Mouse (Mus musculus) heart, postnatal 4 days (tissue): ENCODE data around the gene Uvrag. TPM values are rescaled to one million over a fixed set of nuclear protein-coding genes. Genes with fewer than 3 reads are reported as not detected.
A peak's percentile ranks its signal among the peaks of the same experiment; 100 is the strongest.

Source experiments
- DNase-seq: peaks from one replicate; pipeline ENCODE4 v3.0.0; 2021
- total RNA-seq, 2 experiments: library from RNA; stranded (reverse); gene quantifications; 2 replicates each; pipeline ENCODE4 v1.2.3; 2021

Gene Uvrag
- total RNA-seq, 2 experiments from 2014 or later, result 33.2 to 34.5 TPM

DNA sequence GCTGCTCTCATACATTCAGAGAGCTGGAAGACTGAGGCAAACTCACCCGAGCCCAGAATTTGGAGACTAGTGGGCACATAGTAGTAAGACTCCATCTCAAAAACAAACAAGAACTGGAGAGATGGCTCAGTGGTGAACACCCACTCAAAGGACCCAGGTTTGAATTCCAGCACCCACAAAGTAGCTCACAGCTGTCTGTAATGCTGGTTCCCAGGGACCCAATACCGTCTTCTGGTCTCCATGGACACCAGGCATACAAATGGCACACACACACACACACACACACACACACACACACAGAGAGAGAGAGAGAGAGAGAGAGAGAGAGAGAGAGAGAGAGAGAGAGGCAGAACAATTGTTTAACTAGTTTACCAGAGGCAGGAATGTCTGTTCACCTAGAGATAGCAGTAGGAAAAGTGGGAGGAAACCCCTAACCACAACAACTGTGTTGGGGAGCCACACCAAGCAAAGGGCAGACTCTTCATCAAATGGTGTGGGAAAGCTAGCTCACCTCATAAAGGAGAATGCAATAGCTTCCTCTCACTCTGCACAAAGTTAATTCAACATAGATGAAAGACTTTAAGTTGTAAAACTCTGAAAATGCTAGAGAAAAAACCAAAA is 123.6 kb downstream of the Uvrag start:
- DNase-seq, result no peak

DNA sequence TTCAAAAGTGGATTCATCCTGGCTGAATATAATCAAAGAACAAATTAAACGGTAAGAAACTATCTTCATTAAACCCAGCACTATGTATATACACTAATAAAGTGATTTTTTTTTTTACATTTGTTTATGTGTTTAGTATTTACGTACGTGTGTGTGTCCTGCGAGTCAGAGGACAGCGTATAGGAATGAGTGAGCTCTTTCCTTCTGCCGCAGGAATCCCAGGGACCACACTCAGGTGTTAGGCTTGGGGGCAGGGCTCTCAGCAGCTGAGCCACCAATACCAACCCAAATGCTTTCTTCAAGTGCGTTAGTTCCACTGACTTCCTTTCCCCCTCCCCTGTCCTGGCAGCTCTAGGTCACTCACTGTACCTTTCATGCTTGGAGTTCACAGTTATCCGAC is 125.0 kb downstream of the Uvrag start:
- no peak for DNase-seq

- no peak for DNase-seq
Observed at GRCm38 (mm10) chr7:99015419-99015818, 125.5 kb downstream of the Uvrag start.

- DNase-seq, result no peak
Observed at GRCm38 (mm10) chr7:99014620-99015019, 126.3 kb downstream of the Uvrag start.

DNA sequence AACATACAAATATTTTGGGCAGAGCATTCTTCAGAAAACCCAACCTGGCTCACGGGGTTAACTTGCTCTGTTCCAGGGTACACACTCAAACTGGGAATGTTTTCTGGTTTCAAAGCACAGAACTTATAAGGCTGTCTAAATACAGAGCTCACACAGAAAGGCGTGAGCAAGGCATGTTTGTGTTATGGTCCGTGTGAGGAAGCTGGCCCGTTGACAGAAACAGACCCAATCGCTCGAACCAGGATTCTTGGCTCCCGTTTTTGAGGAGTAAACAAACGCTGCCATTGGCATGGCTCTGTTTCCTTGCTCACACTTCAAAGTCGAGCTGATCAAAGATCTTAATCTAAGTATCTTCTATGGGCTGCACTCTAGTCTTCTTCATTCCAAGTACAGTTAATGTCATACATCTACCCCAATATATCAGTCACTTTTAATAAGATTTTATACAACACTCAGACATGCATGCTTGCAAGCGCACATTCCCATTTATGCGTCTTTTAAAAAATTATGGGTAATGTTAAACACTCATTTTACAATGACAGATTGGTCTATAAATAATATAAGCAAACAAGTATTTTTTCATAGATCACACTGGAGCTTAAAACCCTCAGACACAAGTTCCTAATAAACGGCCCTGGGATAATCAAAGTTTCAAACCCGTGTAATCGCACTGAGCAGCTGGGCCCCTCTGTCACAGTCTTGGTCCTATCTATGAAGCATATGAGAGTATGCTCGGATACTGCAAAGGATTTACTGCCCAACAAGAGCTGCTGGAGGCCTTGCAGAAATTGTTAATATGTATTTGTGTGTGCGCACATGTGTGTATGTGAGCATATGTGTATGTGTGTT is 133.2 kb downstream of the Uvrag start:
- no peak for DNase-seq

DNA sequence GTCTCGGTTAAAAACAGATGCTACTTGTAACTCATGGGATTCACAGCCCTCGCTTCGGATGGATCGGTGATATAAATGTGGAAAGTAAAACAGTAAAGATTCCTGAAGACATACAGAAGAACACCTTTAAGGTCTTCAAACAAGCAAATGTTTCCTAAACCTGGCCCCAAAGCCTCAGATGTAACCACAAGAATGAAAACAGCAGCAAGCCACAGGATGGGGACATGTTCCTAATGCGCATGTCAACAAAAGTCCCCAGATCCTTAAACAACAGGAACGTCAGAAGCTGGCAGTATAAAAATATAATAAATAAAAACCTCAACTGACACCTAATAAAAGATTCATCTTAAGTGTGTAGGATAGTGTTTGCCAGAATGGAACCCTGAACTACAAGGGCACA is 137.7 kb downstream of the Uvrag start:
- no peak for DNase-seq

DNA sequence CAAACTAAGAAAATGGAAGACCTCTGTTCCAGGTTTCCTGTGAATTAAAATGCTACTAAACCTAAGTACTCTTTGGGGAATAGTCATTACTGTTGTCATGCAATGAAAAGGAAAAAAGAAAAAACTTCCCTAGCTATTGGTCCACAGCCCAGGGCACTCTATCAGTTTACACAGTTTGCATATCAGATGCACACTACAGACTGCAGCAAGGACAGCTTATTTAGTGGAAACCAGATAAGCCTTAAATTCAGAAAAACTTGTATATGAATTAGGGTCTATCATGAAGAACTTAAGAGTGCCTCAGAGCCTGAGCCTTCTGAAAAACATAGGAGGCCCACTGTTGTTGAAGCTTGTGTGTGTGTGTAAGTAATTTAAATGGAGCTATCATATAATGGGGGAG is 142.2 kb downstream of the Uvrag start:
- DNase-seq, result no peak

DNA sequence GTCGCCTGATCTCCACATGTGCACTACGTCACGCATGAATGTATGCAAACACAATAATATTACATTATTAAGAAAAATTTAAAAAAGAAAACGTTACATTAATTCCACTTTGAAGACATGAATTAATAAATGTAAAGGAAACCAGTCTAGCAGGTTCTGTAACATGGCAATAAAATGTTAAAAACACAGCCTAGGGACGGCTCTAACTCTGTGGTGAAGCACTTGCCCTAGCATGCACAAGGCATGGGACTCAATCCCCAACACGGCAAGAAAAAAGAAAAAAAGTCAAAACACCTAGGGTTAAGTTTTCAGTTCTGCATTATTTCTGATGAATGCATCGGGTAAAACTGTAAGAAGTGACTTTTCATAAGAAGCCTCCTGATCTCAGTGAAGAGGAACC is 143.2 kb downstream of the Uvrag start:
- no peak for DNase-seq

- DNase-seq, result no peak
Observed at GRCm38 (mm10) chr7:98996791-98997190, 144.2 kb downstream of the Uvrag start.

DNA sequence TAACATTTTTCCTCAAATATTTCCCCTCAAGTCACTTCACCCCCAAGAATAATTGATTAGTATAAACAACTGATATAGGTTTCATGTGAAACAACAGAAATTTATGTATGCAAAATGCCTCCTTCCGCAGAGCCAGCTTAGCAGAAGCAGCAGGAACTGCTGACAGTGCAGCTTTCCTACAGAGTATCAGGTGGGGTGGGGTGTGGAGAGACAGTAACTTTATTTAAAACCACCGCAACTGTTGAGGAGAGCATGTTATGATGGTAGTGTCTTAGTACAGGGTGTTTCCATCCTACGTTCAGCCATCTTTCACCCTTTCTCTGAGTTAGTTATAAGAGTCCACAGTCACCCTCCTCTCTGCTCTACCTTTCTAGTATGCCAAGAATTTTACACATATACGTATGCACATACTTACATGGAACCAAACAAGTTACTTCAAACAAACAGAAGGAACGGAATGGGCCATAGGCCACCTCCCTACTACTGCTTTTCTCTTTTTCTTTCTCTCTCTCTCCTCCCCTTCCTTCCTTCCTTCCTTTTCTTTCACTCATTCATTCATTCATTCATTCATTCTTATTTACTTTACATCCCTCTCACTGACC is 145.7 kb downstream of the Uvrag start:
- no peak for DNase-seq

DNA sequence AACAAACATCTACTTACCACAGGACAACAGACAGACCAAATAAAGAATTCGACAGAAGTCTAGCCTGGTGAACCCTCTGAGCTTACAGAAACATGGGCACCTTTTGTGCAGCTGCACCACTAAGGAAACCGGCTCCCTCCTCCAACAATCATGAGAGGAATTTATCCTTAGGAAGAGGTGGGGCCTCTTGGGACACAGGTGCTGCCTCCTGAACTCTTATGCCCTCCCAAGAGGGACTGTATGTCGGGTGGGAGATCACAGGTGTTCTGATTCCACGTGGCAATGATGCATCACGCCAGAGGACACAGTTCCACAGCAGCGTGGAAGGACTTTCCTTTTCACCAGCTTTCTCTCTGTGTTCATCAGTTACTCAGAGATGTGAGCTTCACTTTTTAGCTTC is 146.8 kb downstream of the Uvrag start:
- no peak for DNase-seq

DNA sequence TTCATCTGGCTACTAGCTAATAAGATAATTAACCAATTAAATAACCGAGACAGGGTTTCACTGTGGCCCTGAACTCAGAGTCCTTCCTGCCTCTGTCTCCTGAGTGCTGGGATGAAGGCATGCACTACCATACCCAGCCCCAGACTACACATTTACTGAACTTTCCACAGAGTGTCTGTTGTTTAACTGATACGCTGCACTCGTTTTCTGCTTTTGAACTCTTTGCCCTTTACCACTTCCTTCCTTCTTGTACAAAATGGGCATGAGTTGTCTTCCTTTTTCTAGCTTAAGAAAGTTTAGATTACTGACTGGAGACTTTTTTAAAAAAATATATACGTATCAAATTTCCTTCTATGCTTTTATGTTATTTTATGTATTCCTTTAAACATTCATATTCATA is 147.5 kb downstream of the Uvrag start:
- no peak for DNase-seq

GRCm38 (mm10) chr7:98991204-98991761 is 149.7 kb downstream of the Uvrag start:
- DNase-seq, result no peak

DNA sequence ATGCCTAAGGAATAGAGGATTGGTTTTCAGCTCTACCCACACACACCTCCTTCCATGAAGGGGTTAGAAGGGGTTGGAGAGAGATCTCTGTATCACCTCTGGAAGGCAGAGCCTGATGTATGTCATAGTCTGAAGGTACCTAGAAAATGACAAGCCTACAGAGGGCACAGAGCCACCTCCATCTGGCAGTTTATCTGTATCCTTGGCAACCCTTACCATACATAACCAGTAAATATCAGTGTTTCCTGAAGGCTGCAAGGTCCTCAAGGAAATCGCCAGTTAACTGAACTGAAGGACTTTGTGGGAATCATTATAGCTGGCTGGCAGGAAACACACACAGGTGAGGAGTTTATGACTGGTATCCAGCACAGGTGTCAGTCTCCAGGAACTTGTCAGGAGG is 150.4 kb downstream of the Uvrag start:
- no peak for DNase-seq

DNA sequence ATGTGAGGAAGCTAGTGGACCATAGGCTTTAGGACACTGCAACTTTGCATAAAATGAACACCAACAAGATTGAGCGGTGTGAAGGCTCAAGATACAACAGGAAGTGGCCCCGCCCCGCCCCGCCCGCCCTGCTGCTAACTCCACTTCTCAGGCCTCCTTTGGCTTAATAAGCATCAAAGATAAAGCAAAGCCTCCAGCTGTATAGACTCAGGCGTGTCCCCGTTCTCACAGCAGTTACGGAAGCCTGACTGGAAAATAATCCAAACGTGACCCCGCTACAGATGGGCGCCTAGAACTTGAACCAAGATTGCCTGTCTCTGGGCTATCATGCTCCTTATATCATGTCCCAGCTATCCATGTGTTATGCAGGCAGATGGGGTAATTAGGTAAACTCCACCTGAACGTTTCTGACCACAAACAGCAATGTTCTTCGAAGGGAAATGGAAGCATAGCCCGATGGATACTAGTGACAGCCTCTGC is 153.9 kb downstream of the Uvrag start:
- DNase-seq, result no peak

DNA sequence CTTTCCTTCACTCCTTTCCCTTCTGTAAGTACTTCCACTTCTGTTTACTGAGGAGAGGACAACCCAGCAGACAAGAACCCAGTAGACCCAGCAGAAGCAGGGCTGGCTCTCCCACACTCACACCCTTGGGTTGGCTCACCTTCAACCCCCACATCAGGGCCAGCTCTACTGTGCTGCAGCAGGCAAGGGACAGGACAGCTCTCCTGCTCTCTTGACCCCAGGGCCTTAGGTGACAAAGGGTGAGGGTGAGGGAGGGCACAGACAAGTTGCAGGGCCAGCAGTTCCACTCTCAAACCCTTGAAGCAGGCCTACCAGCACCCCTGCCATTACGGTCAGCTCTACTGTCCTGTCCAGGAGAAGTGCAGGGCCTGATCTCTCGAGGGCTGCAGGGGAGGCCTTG is 155.0 kb downstream of the Uvrag start:
- DNase-seq, result no peak

DNA sequence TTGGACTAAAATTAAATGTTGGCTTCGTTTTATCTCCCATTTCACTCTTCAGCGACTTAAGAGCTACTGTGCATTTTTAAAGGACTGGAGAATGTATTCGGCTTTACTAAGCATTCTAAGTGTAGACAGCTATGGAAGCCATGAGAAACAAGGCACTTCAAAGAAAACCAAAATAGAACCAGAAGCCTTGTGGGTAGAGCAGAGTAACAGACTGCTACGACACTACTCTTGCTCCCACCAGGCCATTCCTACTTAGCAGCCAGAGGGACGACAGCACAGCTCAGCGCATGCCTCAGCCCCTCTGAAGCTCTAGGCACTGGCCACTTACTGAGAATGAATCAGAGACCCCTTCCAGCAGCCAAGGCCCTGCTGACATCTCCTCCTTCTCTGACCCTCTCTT is 155.5 kb downstream of the Uvrag start:
- DNase-seq, result no peak

- DNase-seq, result no peak
Observed at GRCm38 (mm10) chr7:98984319-98984718, 156.6 kb downstream of the Uvrag start.

DNA sequence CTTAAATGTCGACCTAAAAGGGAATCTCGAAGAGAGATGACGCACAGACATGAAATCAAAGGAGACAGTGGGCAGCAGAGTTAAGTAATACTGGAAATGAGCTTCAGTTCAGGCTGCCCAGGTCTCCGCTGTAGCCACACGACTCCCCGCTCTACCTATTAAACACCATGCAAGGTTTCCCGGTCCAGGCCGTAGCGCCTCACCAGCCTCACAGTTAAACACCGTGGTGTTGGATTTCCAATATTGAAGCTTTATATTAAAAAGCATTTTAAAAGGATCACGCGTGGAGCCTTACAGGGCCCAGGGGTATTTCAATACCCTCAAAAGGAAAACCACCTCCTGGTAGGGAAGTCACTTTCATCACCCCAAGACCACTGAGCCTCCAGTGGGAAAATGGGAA is 157.9 kb downstream of the Uvrag start:
- no peak for DNase-seq

GRCm38 (mm10) chr7:98981423-98981822 is 159.5 kb downstream of the Uvrag start:
- DNase-seq, result no peak

DNA sequence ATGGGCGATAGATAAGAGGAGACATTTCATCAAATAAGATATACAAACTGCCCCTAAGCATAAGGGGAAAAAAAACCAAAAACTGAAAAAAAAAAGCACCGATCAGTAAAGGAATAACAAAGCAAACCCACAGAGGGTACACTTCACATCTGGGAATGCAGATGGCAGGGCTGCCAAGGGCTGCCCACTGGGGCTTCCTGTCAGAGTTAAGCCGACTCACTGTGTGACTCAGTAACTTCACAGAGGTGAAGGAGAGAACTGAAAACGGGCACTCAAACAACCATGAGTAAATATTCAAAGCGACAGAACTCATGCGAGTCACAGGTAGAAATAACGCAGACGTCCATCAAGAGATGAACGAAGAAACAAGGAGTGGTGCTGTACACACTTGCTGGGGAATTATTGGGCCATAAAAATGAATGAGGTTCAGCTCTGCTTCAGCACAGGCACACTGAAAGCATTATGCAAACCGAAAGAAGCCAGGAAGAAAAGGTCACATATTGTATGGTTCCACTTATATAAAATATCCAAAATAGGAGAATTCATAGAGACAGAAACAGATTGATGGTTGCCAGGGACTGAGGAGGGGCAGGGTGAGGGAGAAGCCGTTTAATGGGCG is 164.0 kb downstream of the Uvrag start:
- DNase-seq, result no peak

DNA sequence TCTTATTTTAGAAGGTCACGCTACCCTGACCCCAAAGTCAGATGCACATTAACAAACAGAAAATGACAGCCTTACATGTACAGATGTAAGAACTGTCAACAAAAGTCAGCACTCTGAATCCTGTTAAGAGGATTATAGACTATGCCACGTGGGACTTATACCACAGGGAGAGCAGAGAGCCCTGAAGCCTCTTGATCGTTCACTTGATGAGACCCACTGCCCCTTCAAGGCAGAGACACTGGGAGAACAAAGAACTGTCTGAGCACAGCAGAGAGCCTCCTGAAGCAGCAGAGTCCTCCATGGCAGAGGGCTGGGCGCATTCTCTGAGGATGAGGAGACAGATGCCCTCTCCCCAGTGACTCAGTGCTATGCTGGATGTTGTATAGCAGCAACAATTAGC is 166.4 kb downstream of the Uvrag start:
- no peak for DNase-seq

GRCm38 (mm10) chr7:98970721-98971120 is 170.2 kb downstream of the Uvrag start:
- DNase-seq, result peak; percentile 21
